Mouse (Mus musculus) neural tube, embryonic 12.5 days (tissue): ENCODE measurements around the gene Fbxw8. TPM values are rescaled to one million over a fixed set of nuclear protein-coding genes. Genes with fewer than 3 reads are reported as not detected.

Source experiments
- ATAC-seq: fragments of 200-750 bp; cut with Nextera tagmentation; 2 replicates; pipeline ENCODE4 v1.8.0; 2017; ENCODE audit warnings: low read depth, mild to moderate bottlenecking, moderate TSS enrichment, moderate library complexity; ENCODE audit not compliant: low FRiP score
- H3K27ac ChIP-seq: fragments of 300-500 bp; sonication (generic); 2 replicates; pipeline ENCODE4 v1.5.1; 2016
- H3K27me3 ChIP-seq: fragments of 300-500 bp; sonication (generic); replicated peaks from 2 replicates; pipeline ENCODE4 v1.6.1; 2016; ENCODE audit warnings: mild to moderate bottlenecking
- H3K36me3 ChIP-seq: fragments of 300-500 bp; sonication (generic); 2 replicates; pipeline ENCODE4 v1.6.1; 2016; ENCODE audit warnings: mild to moderate bottlenecking
- H3K4me1 ChIP-seq: fragments of 300-500 bp; sonication (generic); 2 replicates; pipeline ENCODE4 v1.6.1; 2016
- H3K4me2 ChIP-seq: fragments of 300-500 bp; sonication (generic); replicated peaks from 2 replicates; pipeline ENCODE4 v1.6.1; 2016; ENCODE audit warnings: mild to moderate bottlenecking
- H3K4me3 ChIP-seq: fragments of 300-500 bp; sonication (generic); 2 replicates; pipeline ENCODE4 v1.5.1; 2016
- H3K9ac ChIP-seq: fragments of 300-500 bp; sonication (generic); 2 replicates; pipeline ENCODE4 v1.6.1; 2016; ENCODE audit warnings: mild to moderate bottlenecking
- H3K9me3 ChIP-seq: fragments of 300-500 bp; sonication (generic); 2 replicates; pipeline ENCODE4 v1.6.1; 2016; ENCODE audit warnings: mild to moderate bottlenecking
- WGBS: fragments of 180-500 bp; shearing (Covaris S2); methylation state at CpG from one replicate; pipeline ENCODE4 v1.1.7; 2016; 5-methylcytosine and 5-hydroxymethylcytosine counted together
- polyA plus RNA-seq: library from polyadenylated mRNA; unstranded; fragments of >200 nt; fragmentation: Nextera tagmentation; extraction: Ambion mirVana; gene quantifications from 2 replicates; pipeline ENCODE4 v1.2.1, GENCODE M21; 2016

Gene Fbxw8
- polyA plus RNA-seq, 1 experiment from 2014 or later, result 40.4 TPM

DNA sequence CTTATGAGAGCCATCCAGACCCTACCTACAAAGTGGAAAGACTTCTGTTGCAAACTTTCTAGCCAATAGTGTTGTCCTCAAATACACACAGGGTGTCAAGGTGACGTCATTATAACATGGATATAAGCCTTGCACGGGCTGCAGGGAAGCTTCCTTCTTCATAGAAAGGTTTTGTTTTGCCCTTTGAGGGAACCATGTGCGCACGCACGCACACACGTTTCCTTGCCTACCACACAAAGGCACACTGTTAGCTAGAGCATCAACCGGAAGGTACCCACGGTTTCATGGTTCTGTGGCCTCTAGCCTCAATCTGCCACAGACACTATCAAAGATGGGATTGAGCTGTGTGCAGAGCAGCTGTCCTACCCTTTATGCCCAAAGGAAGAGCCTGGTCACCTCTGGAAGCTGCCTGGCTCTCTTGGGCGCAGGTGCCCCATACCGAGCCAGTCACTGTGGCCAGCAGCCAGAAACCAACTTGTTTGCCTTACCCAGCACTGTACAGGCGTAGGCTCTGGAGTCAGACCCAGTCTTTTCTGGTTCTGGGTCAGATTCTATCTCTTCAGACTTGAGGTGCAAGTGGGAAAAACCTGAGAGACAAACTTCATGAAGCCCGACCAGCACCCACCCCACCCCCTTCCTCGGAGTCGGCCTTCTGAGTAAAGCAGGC lies 108.0 kb downstream of the Fbxw8 start:
- Histone ChIP-seq H3K4me2 (no peak overlapping the region), H3K27me3 (no peaks in the 10 kb centered on the region)
- ATAC-seq, result no peak

DNA sequence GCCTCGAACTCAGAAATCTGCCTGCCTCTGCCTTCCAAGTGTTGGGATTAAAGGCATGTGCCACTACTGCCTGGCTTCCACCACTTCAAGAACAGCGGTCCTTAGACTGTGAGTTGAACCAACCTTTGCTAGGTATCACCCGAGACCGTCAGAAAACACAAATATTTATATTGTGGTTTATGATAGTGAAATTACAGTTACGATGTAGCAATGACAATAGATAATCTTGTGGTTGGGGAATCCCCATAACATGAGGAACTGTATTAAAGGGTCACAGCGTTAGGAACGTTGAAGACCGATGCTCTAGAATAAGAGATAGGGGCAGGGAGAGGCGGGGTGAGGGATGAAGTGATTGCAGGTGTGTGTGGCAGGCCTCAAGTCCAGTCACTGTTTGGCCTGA lies 109.9 kb downstream of the Fbxw8 start:
- Histone ChIP-seq H3K27me3 (no peaks in the 10 kb centered on the region), H3K36me3 (no peaks in the 10 kb centered on the region), H3K4me1 (no peaks in the 10 kb centered on the region), H3K4me3 (no peak overlapping the region), H3K27ac (no peak overlapping the region), H3K4me2 (no peak overlapping the region), H3K9ac (no peak overlapping the region), H3K9me3 (no peaks in the 10 kb centered on the region; the same call in 1 of the 2 replicates)
- no peak for ATAC-seq
- WGBS, result 93% methylated on average over 9 of the region's 9 CpGs

More for the DNA sequence above, 108.0 kb downstream of the Fbxw8 start:
- Histone ChIP-seq H3K4me3 (no peak overlapping the region), H3K36me3 (no peaks in the 10 kb centered on the region), H3K9ac (no peak overlapping the region), H3K9me3 (no peaks in the 10 kb centered on the region), H3K4me1 (no peaks in the 10 kb centered on the region), H3K27ac (no peak overlapping the region)
- WGBS, result 90% methylated on average over 14 of the region's 14 CpGs

DNA sequence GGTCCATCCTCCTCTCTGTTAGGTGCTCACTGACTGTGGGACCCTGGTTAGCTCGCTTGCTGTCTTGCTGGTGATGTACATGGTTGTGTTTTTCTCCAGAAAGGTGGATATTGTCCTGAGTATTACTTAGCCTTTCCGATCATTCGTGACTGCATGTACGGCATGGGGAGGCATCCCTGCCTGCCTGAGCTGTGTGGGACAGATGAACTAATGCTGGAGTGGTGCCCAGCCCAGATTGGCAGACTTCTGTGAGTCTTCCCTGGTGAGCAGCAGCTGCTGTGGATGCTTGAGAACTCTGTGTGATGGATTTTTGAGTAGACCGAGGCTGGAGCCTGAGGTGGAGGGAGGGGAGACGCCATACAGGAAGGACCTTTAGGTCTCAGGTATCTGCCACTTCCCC lies 110.4 kb downstream of the Fbxw8 start:
- no peak overlapping the region for H3K4me2 ChIP-seq
- H3K4me1 ChIP-seq, result no peaks in the 10 kb centered on the region
- H3K27me3 ChIP-seq, result no peaks in the 10 kb centered on the region
- WGBS, result 91% methylated on average over 6 of the region's 6 CpGs
- no peak for ATAC-seq
- H3K9ac ChIP-seq, result no peak overlapping the region
- H3K36me3 ChIP-seq, result no peaks in the 10 kb centered on the region
- H3K27ac ChIP-seq, result no peak overlapping the region
- no peaks in the 10 kb centered on the region; the same call in 1 of the 2 replicates for H3K9me3 ChIP-seq
- H3K4me3 ChIP-seq, result no peak overlapping the region

DNA sequence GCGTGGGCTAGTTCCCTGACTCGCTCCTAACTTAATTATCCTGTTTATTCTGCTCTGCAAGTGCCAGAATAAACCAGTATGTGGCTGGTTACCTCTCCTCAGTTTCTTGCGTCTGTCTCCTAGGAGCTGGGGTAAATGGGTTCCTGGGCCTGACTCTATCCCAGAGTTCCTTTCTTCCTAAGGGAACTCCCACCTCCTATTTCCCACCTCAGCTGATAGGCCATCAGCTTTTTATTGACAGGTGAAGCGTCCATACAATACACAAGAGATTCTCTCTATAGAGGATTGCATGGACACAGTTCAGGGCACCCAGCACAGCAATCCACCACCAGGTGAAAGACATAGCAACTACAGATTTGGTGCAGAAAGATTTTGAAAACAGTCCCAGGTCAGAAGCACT lies 111.5 kb downstream of the Fbxw8 start:
- no peaks in the 10 kb centered on the region; the same call in 1 of the 2 replicates for H3K9me3 ChIP-seq
- ATAC-seq, result no peak
- no peak overlapping the region for H3K4me3 ChIP-seq
- no peak overlapping the region for H3K4me2 ChIP-seq
- no peak overlapping the region for H3K27ac ChIP-seq
- H3K27me3 ChIP-seq, result no peaks in the 10 kb centered on the region
- H3K9ac ChIP-seq, result no peak overlapping the region
- H3K36me3 ChIP-seq, result no peaks in the 10 kb centered on the region
- H3K4me1 ChIP-seq, result peaks cover 7% of the 10 kb centered on the region
- WGBS, result 88% methylated on average over 4 of the region's 4 CpGs

DNA sequence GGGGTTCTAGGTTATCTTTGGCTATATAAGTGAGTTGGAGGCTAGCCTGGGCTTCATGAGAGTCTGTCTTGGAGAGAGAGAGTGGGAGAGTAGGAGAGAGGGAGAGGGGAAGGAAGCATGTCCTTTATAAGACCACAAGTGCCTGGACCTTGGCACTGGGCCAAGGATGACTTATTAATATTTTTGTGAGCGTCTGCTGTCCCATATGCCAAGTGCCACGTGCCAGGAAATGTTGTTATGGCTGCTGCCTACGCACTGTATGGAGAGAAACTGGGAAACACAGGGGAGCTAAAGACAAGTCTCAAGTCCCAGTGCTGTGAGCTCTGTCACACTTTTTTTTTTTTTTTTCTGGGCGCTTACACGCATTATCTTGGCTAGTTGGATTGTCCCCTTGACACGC lies 112.7 kb downstream of the Fbxw8 start:
- Histone ChIP-seq H3K27me3 (no peaks in the 10 kb centered on the region), H3K36me3 (no peaks in the 10 kb centered on the region), H3K4me2 (no peak overlapping the region), H3K27ac (no peak overlapping the region), H3K9me3 (no peaks in the 10 kb centered on the region; the same call in 1 of the 2 replicates), H3K9ac (no peak overlapping the region), H3K4me1 (peaks cover 15% of the 10 kb centered on the region), H3K4me3 (no peak overlapping the region)
- ATAC-seq, result no peak
- WGBS, result 93% methylated on average over 6 of the region's 6 CpGs

DNA sequence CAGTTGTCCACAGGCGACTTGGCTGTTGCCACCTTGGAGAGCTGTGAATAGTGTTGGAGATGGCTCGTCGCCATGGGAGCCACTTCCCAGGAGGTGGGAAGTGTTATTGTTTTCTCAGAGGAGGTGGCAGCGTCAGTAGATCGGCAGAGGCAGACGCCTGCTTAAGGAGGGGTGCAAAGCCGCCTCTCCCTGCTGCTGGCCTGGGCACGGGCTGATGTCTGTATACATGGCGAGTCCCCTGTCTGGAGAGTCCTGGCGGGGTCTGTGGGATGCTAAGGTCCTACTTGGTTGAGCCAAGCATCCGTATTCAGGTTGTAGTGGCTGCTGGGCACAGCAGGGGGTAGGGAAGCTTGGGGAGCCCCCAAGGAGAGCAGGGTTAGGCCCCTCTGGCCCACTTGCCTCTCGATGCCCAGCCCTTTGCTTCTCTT lies 116.0 kb downstream of the Fbxw8 start:
- WGBS, result 28% methylated on average over 12 of the region's 12 CpGs
- Histone ChIP-seq H3K36me3 (no peaks in the 10 kb centered on the region), H3K27ac (no peak overlapping the region), H3K27me3 (0 out of 2 replicates have a peak, but pooled peaks cover 3% of the 10 kb centered on the region), H3K9ac (no peak overlapping the region), H3K4me2 (no peak overlapping the region), H3K4me3 (no peak overlapping the region), H3K4me1 (peaks cover 22% of the 10 kb centered on the region), H3K9me3 (no peaks in the 10 kb centered on the region; the same call in 1 of the 2 replicates)
- ATAC-seq, result no peak

DNA sequence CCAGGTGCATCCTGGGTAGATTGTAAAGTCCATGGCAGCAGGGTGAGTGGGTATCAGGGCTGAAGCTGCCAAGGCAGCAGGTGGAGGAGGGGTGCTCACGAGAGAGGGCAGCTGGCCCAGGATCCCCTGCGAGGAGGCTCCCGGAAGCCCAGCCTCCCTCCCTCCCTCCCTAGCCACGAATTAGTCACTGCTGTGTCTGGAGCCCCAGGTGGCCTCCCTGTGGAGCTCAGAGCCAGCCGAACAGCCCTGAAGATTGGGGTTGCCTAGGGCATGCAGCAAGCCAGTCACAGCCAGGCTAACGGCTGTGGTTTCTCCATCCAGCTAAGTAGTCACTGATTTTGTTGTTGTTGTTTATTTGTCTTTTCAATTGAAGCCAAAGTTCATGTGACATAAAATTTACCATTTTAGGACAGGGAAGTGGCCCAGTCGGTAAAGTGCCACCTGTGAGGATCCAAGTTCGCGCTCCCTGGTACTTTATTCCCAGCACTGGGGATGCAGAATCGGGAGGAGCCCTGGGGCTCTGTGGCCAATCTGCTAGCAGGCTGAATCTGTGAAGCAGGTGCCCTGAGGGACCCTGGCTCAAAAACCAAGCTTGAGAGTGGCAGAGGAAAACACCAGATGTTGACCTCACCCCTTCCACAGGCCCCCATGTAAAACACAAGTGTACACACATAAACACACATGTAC lies 117.3 kb downstream of the Fbxw8 start:
- no peaks in the 10 kb centered on the region for H3K36me3 ChIP-seq
- H3K27me3 ChIP-seq, result 0 out of 2 replicates have a peak, but pooled peaks cover 3% of the 10 kb centered on the region
- H3K27ac ChIP-seq, result no peak overlapping the region
- 11% methylated on average over 9 of the region's 10 CpGs for WGBS
- peak; percentile 90 for ATAC-seq
- no peak overlapping the region for H3K4me3 ChIP-seq
- H3K9ac ChIP-seq, result no peak overlapping the region
- H3K9me3 ChIP-seq, result no peaks in the 10 kb centered on the region; the same call in 1 of the 2 replicates
- H3K4me1 ChIP-seq, result peaks cover 22% of the 10 kb centered on the region
- H3K4me2 ChIP-seq, result peak overlapping the region; percentile 44

DNA sequence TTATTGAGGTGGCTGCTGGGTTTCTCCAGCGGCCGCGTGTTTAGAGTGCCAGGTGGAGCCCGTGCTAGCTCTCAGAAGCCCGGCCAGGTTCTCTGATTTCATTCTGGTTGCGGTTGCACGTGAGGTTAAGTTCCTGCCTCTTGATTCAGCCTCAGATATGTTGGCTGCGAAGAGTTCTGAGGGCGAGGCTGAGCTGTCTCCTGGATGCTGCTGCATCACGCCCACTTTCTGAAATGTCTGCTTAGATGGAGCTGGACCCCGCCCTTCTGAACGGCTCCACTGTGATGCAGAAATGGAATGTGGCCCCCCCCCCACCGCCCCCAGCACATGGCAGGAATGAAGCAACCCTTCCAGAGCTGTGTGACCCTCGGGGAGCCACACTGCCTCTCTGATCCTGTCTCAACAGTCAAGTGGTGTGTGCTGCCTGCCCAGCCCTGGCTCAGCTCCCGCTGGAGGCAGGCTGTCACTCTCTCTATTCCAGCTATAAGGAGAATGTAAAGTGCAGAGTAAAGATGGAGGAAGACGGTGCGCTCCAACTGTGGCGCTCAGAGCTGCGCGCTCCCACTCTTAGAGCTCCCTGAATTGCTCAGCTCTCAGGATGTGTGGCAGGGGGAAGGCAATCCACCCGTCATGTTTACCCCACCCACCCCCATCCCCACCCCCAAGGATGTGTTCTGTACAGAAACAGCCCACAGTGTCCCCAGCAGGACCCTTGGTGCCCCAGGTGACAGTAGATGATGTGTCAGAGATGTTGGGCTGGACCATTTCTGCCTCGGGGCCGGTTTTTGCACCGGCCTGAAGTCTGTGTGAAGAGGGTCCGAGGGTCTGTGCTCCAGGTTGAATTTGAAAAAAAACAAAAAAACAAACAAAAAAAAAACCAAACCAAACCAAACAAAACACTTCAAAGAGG lies 118.1 kb downstream of the Fbxw8 start:
- H3K9me3 ChIP-seq, result no peaks in the 10 kb centered on the region; the same call in 1 of the 2 replicates
- peak; percentile 46; the same call in 1 of the 2 replicates for ATAC-seq
- H3K4me2 ChIP-seq, result peak overlapping the region; percentile 44
- no peaks in the 10 kb centered on the region for H3K36me3 ChIP-seq
- 0 out of 2 replicates have a peak, but pooled peaks cover 3% of the 10 kb centered on the region for H3K27me3 ChIP-seq
- no peak overlapping the region for H3K9ac ChIP-seq
- 43% methylated on average over 25 of the region's 25 CpGs for WGBS
- no peak overlapping the region for H3K4me3 ChIP-seq
- H3K4me1 ChIP-seq, result peaks cover 22% of the 10 kb centered on the region
- H3K27ac ChIP-seq, result no peak overlapping the region

DNA sequence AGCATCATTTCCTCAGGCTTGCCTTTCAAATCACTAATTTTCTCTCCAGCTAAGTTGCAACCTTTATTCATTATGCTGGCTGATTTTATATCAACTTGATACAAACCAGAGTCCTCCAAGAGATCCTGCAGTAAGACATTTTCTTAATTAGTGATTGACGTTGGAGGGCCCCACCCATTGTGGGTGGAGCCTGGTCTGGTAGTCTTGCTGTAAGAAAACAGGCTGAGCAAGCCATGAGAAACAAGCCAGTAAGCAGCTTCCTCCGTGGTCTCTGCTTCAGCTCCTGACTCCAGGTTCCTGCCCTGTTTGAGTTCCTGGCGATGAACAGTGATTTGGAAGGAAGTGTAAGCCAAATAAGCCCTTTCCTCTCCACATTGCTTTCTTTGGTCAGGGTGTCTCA lies 119.5 kb downstream of the Fbxw8 start:
- no peaks in the 10 kb centered on the region for H3K36me3 ChIP-seq
- no peak overlapping the region for H3K9ac ChIP-seq
- no peak for ATAC-seq
- no peak overlapping the region for H3K4me2 ChIP-seq
- 65% methylated on average over 3 of the region's 3 CpGs for WGBS
- no peak overlapping the region for H3K4me3 ChIP-seq
- no peak overlapping the region for H3K27ac ChIP-seq
- no peaks in the 10 kb centered on the region for H3K9me3 ChIP-seq
- H3K4me1 ChIP-seq, result peaks cover 22% of the 10 kb centered on the region
- peaks cover 12% of the 10 kb centered on the region for H3K27me3 ChIP-seq

DNA sequence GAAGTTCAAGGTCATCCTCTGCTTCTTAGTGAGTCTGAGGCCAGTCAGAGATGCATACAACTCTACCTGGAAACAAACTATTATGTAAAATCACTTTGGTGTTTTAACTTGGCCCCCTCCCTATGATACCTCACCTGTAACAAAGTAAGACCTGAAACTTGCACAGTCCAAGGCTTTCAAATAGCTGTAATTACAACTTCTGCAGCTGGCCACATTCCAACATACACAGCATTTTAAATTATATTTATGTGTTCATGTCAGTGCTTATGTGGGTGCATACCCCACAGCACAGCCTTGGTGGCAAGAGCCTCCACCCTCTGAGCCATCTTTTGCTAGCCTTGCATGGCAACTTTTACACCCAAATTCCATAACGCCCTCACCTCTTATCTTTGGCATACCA lies 120.6 kb downstream of the Fbxw8 start:
- Histone ChIP-seq H3K4me1 (peaks cover 22% of the 10 kb centered on the region), H3K4me3 (no peak overlapping the region), H3K4me2 (no peak overlapping the region), H3K27ac (no peak overlapping the region), H3K9me3 (no peaks in the 10 kb centered on the region), H3K36me3 (no peaks in the 10 kb centered on the region), H3K9ac (no peak overlapping the region), H3K27me3 (peaks cover 23% of the 10 kb centered on the region)
- ATAC-seq, result no peak
- 95% methylated on average over 1 of the region's 1 CpGs for WGBS

DNA sequence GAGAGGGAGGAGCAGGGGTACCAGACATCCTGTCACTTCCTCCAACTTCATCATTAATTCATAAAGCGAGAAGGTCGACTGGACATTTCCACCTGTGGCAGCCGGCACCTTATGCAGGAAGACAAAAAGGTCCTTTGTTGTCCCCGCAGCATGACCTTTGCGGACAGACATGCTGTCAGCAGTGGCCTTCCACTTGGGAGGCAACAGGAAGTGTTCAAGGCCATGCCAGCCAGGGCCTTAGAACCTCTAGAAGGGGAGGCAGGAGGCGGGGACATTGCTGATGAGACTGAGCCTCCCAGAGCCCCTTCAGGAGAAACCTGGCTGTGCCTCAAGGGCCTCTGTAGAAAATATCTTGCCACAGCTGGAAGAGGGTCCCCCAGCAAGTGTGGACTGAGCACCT lies 121.5 kb downstream of the Fbxw8 start:
- Histone ChIP-seq H3K27ac (no peak overlapping the region), H3K9me3 (no peaks in the 10 kb centered on the region), H3K36me3 (no peaks in the 10 kb centered on the region), H3K4me2 (no peak overlapping the region), H3K4me3 (no peak overlapping the region), H3K4me1 (peaks cover 25% of the 10 kb centered on the region), H3K27me3 (peaks cover 32% of the 10 kb centered on the region), H3K9ac (no peak overlapping the region)
- no peak for ATAC-seq
- WGBS, result 80% methylated on average over 6 of the region's 6 CpGs

DNA sequence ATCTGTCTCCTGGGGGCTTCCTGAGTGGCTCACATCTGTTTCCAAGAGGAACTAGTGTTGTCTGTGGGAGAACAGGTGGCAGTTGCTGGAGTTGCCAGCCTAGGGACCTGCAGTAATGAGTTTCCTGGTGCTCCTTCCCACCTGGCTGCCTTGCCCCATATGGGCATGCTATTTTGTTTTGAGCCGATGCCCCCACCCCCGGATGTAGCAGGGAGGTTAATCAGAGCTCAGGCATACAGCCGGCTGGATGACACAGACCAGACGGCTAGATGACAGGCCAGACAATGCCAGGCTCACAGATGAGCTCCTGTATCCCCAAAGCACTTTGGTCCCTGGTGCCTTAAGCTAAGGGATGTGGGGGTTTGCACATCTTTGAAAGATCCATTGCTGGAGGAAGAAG lies 121.9 kb downstream of the Fbxw8 start:
- no peak overlapping the region for H3K4me2 ChIP-seq
- 72% methylated on average over 4 of the region's 4 CpGs for WGBS
- peaks cover 36% of the 10 kb centered on the region for H3K27me3 ChIP-seq
- H3K9me3 ChIP-seq, result no peaks in the 10 kb centered on the region
- ATAC-seq, result no peak
- no peaks in the 10 kb centered on the region for H3K36me3 ChIP-seq
- H3K27ac ChIP-seq, result no peak overlapping the region
- peaks cover 28% of the 10 kb centered on the region for H3K4me1 ChIP-seq
- H3K9ac ChIP-seq, result no peak overlapping the region
- no peak overlapping the region for H3K4me3 ChIP-seq
